Mouse (Mus musculus) adrenal gland, adult 8-10 months (tissue): ENCODE measurements at regions not wholly inside any gene's neighbourhood (a gene's known extent, or its start where the extent isn't known, plus 50 kb on each side); places are given as distances from the start of the nearest gene placed in this dataset.

ENCODE experiments used
- DNase-seq: peaks from one replicate; pipeline ENCODE4 v3.0.0; 2022

- no peak for DNase-seq
Measured at GRCm38 (mm10) chr8:31314692-31315358, 2113.7 kb upstream of the 5930422O12Rik start.

- DNase-seq = no peak
Measured at GRCm38 (mm10) chr8:31315359-31315705, 2113.2 kb upstream of the 5930422O12Rik start.

- no peak for DNase-seq
Measured at GRCm38 (mm10) chr8:31333545-31334297, 2094.8 kb upstream of the 5930422O12Rik start.

- no peak for DNase-seq
Measured at GRCm38 (mm10) chr8:31348504-31348903, 2080.0 kb upstream of the 5930422O12Rik start.

- no peak for DNase-seq
Measured at GRCm38 (mm10) chr8:31369636-31370035, 2058.9 kb upstream of the 5930422O12Rik start.

GRCm38 (mm10) chr8:31370137-31371010, 2058.1 kb upstream of the 5930422O12Rik start:
- no peak for DNase-seq

GRCm38 (mm10) chr8:31371656-31372055, 2056.9 kb upstream of the 5930422O12Rik start:
- DNase-seq = no peak

GRCm38 (mm10) chr8:31372397-31372796, 2056.1 kb upstream of the 5930422O12Rik start:
- DNase-seq = no peak

- DNase-seq = peak; percentile 10
Measured at GRCm38 (mm10) chr8:31373140-31373787, 2055.2 kb upstream of the 5930422O12Rik start.

- DNase-seq = no peak
Measured at GRCm38 (mm10) chr8:31377698-31378334, 2050.7 kb upstream of the 5930422O12Rik start.

- DNase-seq = no peak
Measured at GRCm38 (mm10) chr8:31404811-31405210, 2023.7 kb upstream of the 5930422O12Rik start.

- peak; percentile 17 for DNase-seq
Measured at GRCm38 (mm10) chr8:31422241-31422640, 2006.3 kb upstream of the 5930422O12Rik start.

GRCm38 (mm10) chr8:31427706-31428105, 2000.8 kb upstream of the 5930422O12Rik start:
- no peak for DNase-seq

- peak; percentile 5 for DNase-seq
Measured at GRCm38 (mm10) chr8:31436445-31437191, 1991.9 kb upstream of the 5930422O12Rik start.

- no peak for DNase-seq
Measured at GRCm38 (mm10) chr8:31444834-31445233, 1983.7 kb upstream of the 5930422O12Rik start.

GRCm38 (mm10) chr8:31447984-31448383, 1980.5 kb upstream of the 5930422O12Rik start:
- DNase-seq = no peak

GRCm38 (mm10) chr8:31454736-31455391, 1973.6 kb upstream of the 5930422O12Rik start:
- DNase-seq = no peak

- peak; percentile 67 for DNase-seq
Measured at GRCm38 (mm10) chr8:31460349-31460748, 1968.2 kb upstream of the 5930422O12Rik start.
